Mouse (Mus musculus) thymus, adult 18-20 months (tissue): ENCODE data around the gene Nop53.
"Not testable (repeated sequence)": the region's sequence is repeated elsewhere in the genome, so short reads cannot be mapped to it uniquely, and the experiment has no call there.

Experiments
- DNase-seq, 2 experiments: peaks; one replicate each; pipeline ENCODE4 v3.0.0; 2022; ENCODE audit warnings: mixed read lengths in 2 of 2

The Nop53 gene

GRCm38 (mm10) chr7:15918371-15918770 lies 27.5 kb downstream of the Nop53 start:
- DNase-seq, result no peak

GRCm38 (mm10) chr7:15916996-15917395 lies 28.9 kb downstream of the Nop53 start:
- no peak for DNase-seq

GRCm38 (mm10) chr7:15916134-15916723 lies 29.6 kb downstream of the Nop53 start:
- no peak for DNase-seq

GRCm38 (mm10) chr7:15915695-15916094 lies 30.2 kb downstream of the Nop53 start:
- not testable (repeated sequence) for DNase-seq

- DNase-seq, result no peak
These were observed 31.1 kb downstream of the Nop53 start for GRCm38 (mm10) chr7:15914751-15915150.

GRCm38 (mm10) chr7:15914252-15914651 lies 31.6 kb downstream of the Nop53 start:
- no peak for DNase-seq

GRCm38 (mm10) chr7:15912183-15912582 lies 33.7 kb downstream of the Nop53 start:
- peak; percentile 27 to 47 for DNase-seq

GRCm38 (mm10) chr7:15910521-15910920 lies 35.4 kb downstream of the Nop53 start:
- DNase-seq, result no peak

- DNase-seq, result no peak
These were observed 37.8 kb downstream of the Nop53 start for GRCm38 (mm10) chr7:15907971-15908590.

- DNase-seq, result no peak
These were observed 39.3 kb downstream of the Nop53 start for GRCm38 (mm10) chr7:15906602-15907001.

GRCm38 (mm10) chr7:15905861-15906260 lies 40.0 kb downstream of the Nop53 start:
- no peak for DNase-seq

- no peak for DNase-seq
These were observed 44.4 kb downstream of the Nop53 start for GRCm38 (mm10) chr7:15901366-15902048.

- DNase-seq, result no peak
These were observed 51.6 kb downstream of the Nop53 start for GRCm38 (mm10) chr7:15894251-15894650.
